Comparison of ENCODE assay signal across 10 mouse cellular contexts in the genomic region with DNA sequence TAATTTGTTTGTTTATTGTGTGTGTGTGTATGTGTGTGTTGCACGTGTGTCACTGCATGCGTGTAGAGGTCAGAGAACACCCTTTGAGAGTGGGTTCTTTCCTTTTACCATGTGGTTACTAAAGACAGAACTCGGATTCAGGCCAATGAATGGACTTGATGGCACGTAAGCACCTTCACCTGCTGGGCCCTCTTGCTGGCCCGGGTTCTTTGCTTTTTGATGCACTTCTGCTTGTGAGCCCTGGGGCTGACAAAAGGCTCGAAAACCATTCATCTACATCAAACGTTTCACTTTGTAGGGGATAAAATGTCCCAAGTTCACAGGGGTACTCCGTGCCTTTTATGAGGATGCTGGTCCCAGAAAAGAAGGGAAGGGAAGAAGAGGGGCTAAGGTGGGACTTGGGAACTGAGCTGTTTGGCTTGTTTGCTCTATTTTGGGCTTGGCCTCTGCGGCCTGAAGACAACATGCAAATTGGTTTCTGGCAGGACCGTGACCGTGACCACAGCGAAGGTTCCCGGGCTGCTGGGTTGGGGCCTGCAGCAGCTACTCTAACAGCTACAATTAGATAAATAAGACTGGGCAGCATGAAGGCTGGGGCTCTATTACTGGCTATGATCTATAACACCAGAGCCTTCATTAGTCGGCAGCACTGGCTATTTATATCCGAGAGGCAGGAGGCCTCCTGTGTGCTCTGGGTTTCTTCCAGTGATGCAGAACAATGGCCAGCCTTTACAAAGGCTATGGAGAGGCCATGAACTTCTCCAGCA. TPM values are rescaled to one million over a fixed set of nuclear protein-coding genes. Genes with fewer than 3 reads are reported as not detected.
DNase-seq lines count a peak whose midpoint lies in the region; ATAC-seq lines count a peak whose summit lies in the region.
"Had no signal": no experiment of that assay in that cellular context is flagged by ENCODE, and none has a peak within 500 bp of the region (broad histone marks: within the 10 kb centered on the region; RNA-seq: fewer than 3 reads in every experiment).

No protein-coding gene starts in this region.

- DNase-seq in forebrain, embryonic 10.5 days (ENCODE audit: extremely low spot score, low spot score): no peak
- DNase-seq in neural tube, embryonic 10.5 days (ENCODE audit: extremely low spot score, low spot score): no peak
- DNase-seq in heart, postnatal 14 days: peak; percentile 39 to 48
- DNase-seq in frontal cortex, postnatal 14 days (ENCODE audit: low spot score in 2 of 2): no peak
- no peak for DNase-seq in left cerebral cortex, adult 8-10 months (ENCODE audit: low spot score in 2 of 2)

- H3K27ac ChIP-seq in forebrain, embryonic 10.5 days: peak overlapping the region; percentile 53
- H3K27ac ChIP-seq in forebrain, embryonic 16.5 days (ENCODE audit: low read length): no peak overlapping the region
- H3K27ac ChIP-seq in neural tube, embryonic 13.5 days (replicated peaks): 0 out of 2 replicates have a peak overlapping the region, but pooled peaks have one; percentile 9
- peak overlapping the region; percentile 13; the same call in 1 of the 2 replicates for H3K27ac ChIP-seq in stomach, embryonic 14.5 days (ENCODE audit: low read length)
- H3K27ac ChIP-seq: limb, embryonic 13.5 days had no signal

- intact Hi-C loops in heart, postnatal 14 days (cut with DNase I): loop anchor here (10.0 kb wide), 1 partner anchor 332 kb away; no protein-coding TSS in a partner anchor

- ATAC-seq in forebrain, embryonic 16.5 days: no peak
- ATAC-seq in neural tube, embryonic 13.5 days (ENCODE audit: low read depth): no peak
- no peak for ATAC-seq in stomach, embryonic 14.5 days (ENCODE audit: insufficient number of reproducible peaks, insufficient read depth, low FRiP score, low read depth)

- no peaks in the 10 kb centered on the region for H3K9me3 ChIP-seq in forebrain, embryonic 10.5 days
- no peaks in the 10 kb centered on the region for H3K9me3 ChIP-seq in forebrain, embryonic 16.5 days (ENCODE audit: control insufficient read depth, low read length)
- H3K9me3 ChIP-seq in neural tube, embryonic 13.5 days: no peaks in the 10 kb centered on the region
- no peaks in the 10 kb centered on the region for H3K9me3 ChIP-seq in stomach, embryonic 14.5 days (ENCODE audit: control insufficient read depth, low read depth, low read length)
- H3K9me3 ChIP-seq: hindbrain, embryonic 15.5 days; limb, embryonic 13.5 days had no signal

- H3K4me3 ChIP-seq in forebrain, embryonic 10.5 days: no peak overlapping the region
- H3K4me3 ChIP-seq in forebrain, embryonic 16.5 days (replicated peaks; ENCODE audit: low read length): no peak overlapping the region
- H3K4me3 ChIP-seq in neural tube, embryonic 13.5 days: no peak overlapping the region
- no peak overlapping the region for H3K4me3 ChIP-seq in stomach, embryonic 14.5 days (ENCODE audit: low read depth, low read length)
- H3K4me3 ChIP-seq: hindbrain, embryonic 15.5 days; limb, embryonic 13.5 days had no signal

- WGBS in forebrain, embryonic 10.5 days: 58% methylated on average over 15 of the region's 15 CpGs
- WGBS in forebrain, embryonic 16.5 days: 30% methylated on average over 15 of the region's 15 CpGs
- 34% methylated on average over 15 of the region's 15 CpGs for WGBS in neural tube, embryonic 13.5 days
- WGBS in stomach, embryonic 14.5 days: 64% methylated on average over 15 of the region's 15 CpGs

- peaks cover 26% of the 10 kb centered on the region for H3K4me1 ChIP-seq in forebrain, embryonic 10.5 days
- no peaks in the 10 kb centered on the region for H3K4me1 ChIP-seq in forebrain, embryonic 16.5 days (replicated peaks; ENCODE audit: control insufficient read depth, insufficient read depth, low read length)
- H3K4me1 ChIP-seq in neural tube, embryonic 13.5 days (replicated peaks): peaks cover 20% of the 10 kb centered on the region
- no peaks in the 10 kb centered on the region for H3K4me1 ChIP-seq in stomach, embryonic 14.5 days (ENCODE audit: control insufficient read depth, insufficient read depth, low read length)

- no peaks in the 10 kb centered on the region for H3K36me3 ChIP-seq in forebrain, embryonic 10.5 days (replicated peaks)
- H3K36me3 ChIP-seq in forebrain, embryonic 16.5 days (ENCODE audit: control insufficient read depth, insufficient read depth): no peaks in the 10 kb centered on the region
- no peaks in the 10 kb centered on the region for H3K36me3 ChIP-seq in neural tube, embryonic 13.5 days
- H3K36me3 ChIP-seq in stomach, embryonic 14.5 days (ENCODE audit: control insufficient read depth, insufficient read depth, low read length): peaks cover 11% of the 10 kb centered on the region; the same call in 1 of the 2 replicates
- H3K36me3 ChIP-seq: hindbrain, embryonic 15.5 days had no signal

- no peak overlapping the region for H3K9ac ChIP-seq in forebrain, embryonic 16.5 days (replicated peaks; ENCODE audit: low read depth, low read length)
- H3K9ac ChIP-seq in neural tube, embryonic 13.5 days: 0 out of 2 replicates have a peak overlapping the region, but pooled peaks have one; percentile 13
- H3K9ac ChIP-seq in stomach, embryonic 14.5 days (replicated peaks; ENCODE audit: low read depth, low read length): no peak overlapping the region
- H3K9ac ChIP-seq: hindbrain, embryonic 15.5 days had no signal

- peaks cover 9% of the 10 kb centered on the region; the same call in 1 of the 2 replicates for H3K27me3 ChIP-seq in forebrain, embryonic 10.5 days (ENCODE audit: poor library complexity, severe bottlenecking)
- H3K27me3 ChIP-seq in forebrain, embryonic 16.5 days (replicated peaks; ENCODE audit: control insufficient read depth, insufficient read depth, low read length): no peaks in the 10 kb centered on the region
- no peaks in the 10 kb centered on the region; the same call in 1 of the 2 replicates for H3K27me3 ChIP-seq in neural tube, embryonic 13.5 days
- H3K27me3 ChIP-seq in stomach, embryonic 14.5 days (ENCODE audit: control insufficient read depth, insufficient read depth, low read length): no peaks in the 10 kb centered on the region
- H3K27me3 ChIP-seq: hindbrain, embryonic 15.5 days; limb, embryonic 13.5 days had no signal

- no peak overlapping the region for H3K4me2 ChIP-seq in forebrain, embryonic 16.5 days (ENCODE audit: low read length)
- no peak overlapping the region for H3K4me2 ChIP-seq in neural tube, embryonic 13.5 days
- no peak overlapping the region for H3K4me2 ChIP-seq in stomach, embryonic 14.5 days (replicated peaks; ENCODE audit: low read depth, low read length)
- H3K4me2 ChIP-seq: limb, embryonic 13.5 days had no signal

RNA-seq across cellular contexts. Expression of a gene that starts 28.3 kb away (rescaled TPM):
- 119 and 122 TPM in 2 replicates for polyA plus RNA-seq in forebrain, embryonic 10.5 days (2016; fragmentation: Nextera tagmentation; extraction: Ambion mirVana)
- polyA plus RNA-seq in forebrain, embryonic 16.5 days (2015; fragmentation: Nextera tagmentation; extraction: Ambion mirVana): 138 and 145 TPM in 2 replicates
- 157 and 159 TPM in 2 replicates for polyA plus RNA-seq in neural tube, embryonic 13.5 days (2015; fragmentation: Nextera tagmentation; extraction: Ambion mirVana)
- total RNA-seq in heart, postnatal 14 days (2021): 10 to 100 TPM; 33.3 to 34.1 TPM
- polyA plus RNA-seq in stomach, embryonic 14.5 days (2014; fragmentation: Nextera tagmentation; extraction: Ambion mirVana): 201 and 203 TPM in 2 replicates
- 10 to 100 TPM; 25.9 to 34.9 (median 28.8) TPM for total RNA-seq in left cerebral cortex, adult 8-10 months (2022)

RNA-seq across cellular contexts. Expression of a gene that starts 46.9 kb away (rescaled TPM):
- 8.3 and 8.4 TPM in 2 replicates for polyA plus RNA-seq in forebrain, embryonic 10.5 days (2016; fragmentation: Nextera tagmentation; extraction: Ambion mirVana)
- polyA plus RNA-seq in forebrain, embryonic 16.5 days (2015; fragmentation: Nextera tagmentation; extraction: Ambion mirVana): 8.3 and 9.9 TPM in 2 replicates
- 12.4 and 13.5 TPM in 2 replicates for polyA plus RNA-seq in neural tube, embryonic 13.5 days (2015; fragmentation: Nextera tagmentation; extraction: Ambion mirVana)
- total RNA-seq in heart, postnatal 14 days (2021): 100 to 1,000 TPM; 103 to 109 TPM
- polyA plus RNA-seq in stomach, embryonic 14.5 days (2014; fragmentation: Nextera tagmentation; extraction: Ambion mirVana): 37.2 and 44.0 TPM in 2 replicates
- total RNA-seq in left cerebral cortex, adult 8-10 months (2022): 1 to 10 TPM; 5.5 to 8.2 (median 7.3) TPM

Comparison
In these comparisons a context has a peak if more than half of its experiments do, and no peak if none do; other contexts are left out.
1. DNase-seq: peak in heart, postnatal 14 days (2 of 2); none in forebrain, embryonic 10.5 days (single experiment), neural tube, embryonic 10.5 days (single experiment), frontal cortex, postnatal 14 days (0 of 2) and left cerebral cortex, adult 8-10 months (0 of 2).